Mouse (Mus musculus) olfactory bulb, adult 2 months (tissue): ENCODE results near the gene Magi2. TPM values are rescaled to one million over a fixed set of nuclear protein-coding genes. Genes with fewer than 3 reads are reported as not detected.
A peak's percentile ranks its signal among the peaks of the same experiment; 100 is the strongest.

ENCODE experiments used
- H3K27ac ChIP-seq: fragments of 200-500 bp; 2 replicates; pipeline ENCODE4 v1.5.1; 2012; ENCODE audit warnings: low read depth, low read length; ENCODE audit not compliant: insufficient read depth
- H3K4me1 ChIP-seq: fragments of 200-500 bp; 2 replicates; pipeline ENCODE4 v1.6.1; 2012; ENCODE audit warnings: low read length; ENCODE audit not compliant: control insufficient read depth, insufficient read depth
- H3K4me3 ChIP-seq: fragments of 200-500 bp; 2 replicates; pipeline ENCODE4 v1.5.1; 2012; ENCODE audit warnings: mild to moderate bottlenecking, low read depth, low read length, moderate library complexity; ENCODE audit not compliant: insufficient read depth
- CTCF ChIP-seq: fragments of 200-500 bp; IDR thresholded peaks from 2 replicates; pipeline ENCODE4 v1.5.1; 2012; ENCODE audit warnings: low read depth, mild to moderate bottlenecking, low read length, moderate library complexity; ENCODE audit not compliant: insufficient read depth
- POLR2A ChIP-seq: fragments of 200-500 bp; IDR thresholded peaks from 2 replicates; pipeline ENCODE4 v1.6.1; 2012; ENCODE audit warnings: mild to moderate bottlenecking, low read depth, low read length, moderate library complexity; ENCODE audit not compliant: insufficient read depth
- WGBS: fragments of 180-500 bp; shearing (Covaris S2); methylation state at CpG from one replicate; pipeline ENCODE4 v1.1.7; 2018; 5-methylcytosine and 5-hydroxymethylcytosine counted together
- polyA plus RNA-seq: library from polyadenylated mRNA; stranded (reverse); fragments of >200 nt; gene quantifications from 2 replicates; pipeline ENCODE4 v1.2.4, GENCODE M21; 2012; ENCODE audit warnings: low replicate concordance; ENCODE audit not compliant: missing spikeins, insufficient read depth, insufficient read length

The Magi2 gene
- polyA plus RNA-seq, 1 experiment = not detected

DNA sequence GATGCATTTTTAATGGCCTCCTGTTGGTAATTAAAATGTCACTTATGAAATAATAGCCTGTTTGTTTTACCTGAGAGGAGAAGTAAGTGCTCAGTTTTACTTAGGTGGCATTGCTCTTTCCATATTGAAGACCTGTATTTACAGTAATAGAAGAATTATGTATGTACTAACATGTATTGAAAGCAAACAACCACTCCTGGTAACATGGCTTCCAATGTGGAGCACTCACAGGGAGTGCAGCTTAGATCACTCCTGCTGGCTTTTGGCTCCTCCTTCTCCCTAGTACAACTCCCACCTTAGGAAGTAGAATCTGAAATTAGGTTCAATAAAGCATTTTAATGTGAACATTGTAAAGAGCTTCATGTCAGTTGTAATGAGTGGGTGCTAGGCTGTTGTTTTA is 877.0 kb downstream of the Magi2 start:
- TF ChIP-seq POLR2A (no peak), CTCF (no peak)
- Histone ChIP-seq H3K4me1 (no peaks in the 10 kb centered on the region), H3K27ac (no peak overlapping the region), H3K4me3 (no peak overlapping the region)

DNA sequence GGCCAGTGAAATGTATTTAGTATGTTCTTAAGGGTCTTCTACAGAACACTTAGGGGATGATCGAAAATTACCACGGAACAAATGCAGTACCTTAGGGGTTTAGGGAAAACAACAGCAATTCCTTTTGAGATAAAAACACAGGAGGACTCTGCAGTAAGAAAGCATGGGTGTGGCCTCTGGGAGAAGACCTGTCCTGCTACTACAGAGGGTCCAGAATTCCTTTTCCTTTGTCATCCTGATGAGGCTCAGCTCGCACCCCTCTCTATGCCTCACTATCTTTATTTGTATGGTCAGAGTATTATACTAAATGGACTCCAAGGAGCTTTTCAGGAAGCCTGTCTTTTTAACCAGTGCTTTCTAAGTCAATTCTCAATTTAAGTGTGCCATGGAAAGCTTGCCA is 877.7 kb downstream of the Magi2 start:
- H3K4me3 ChIP-seq = no peak overlapping the region
- no peaks in the 10 kb centered on the region for H3K4me1 ChIP-seq
- H3K27ac ChIP-seq = no peak overlapping the region
- WGBS = 82% methylated on average over 3 of the region's 3 CpGs
- TF ChIP-seq CTCF (no peak), POLR2A (no peak)

DNA sequence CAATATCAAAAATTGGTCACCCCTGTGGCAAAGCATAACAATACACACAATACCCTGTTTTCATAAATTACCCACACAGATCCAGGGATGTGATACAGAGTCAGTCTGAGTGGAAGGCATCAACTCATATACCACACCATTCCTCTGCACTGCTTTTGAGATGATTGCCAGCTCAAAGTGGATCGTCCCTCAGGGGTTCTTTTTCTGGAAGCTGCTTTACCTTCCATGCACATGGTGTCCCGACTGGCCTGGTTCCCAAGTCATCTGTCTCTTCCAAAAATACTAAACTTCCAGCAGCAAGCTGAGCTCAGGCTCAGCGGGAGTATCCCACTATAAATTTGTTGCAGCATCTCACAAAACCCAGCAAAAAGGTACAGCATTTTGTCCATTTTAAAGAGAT is 882.7 kb downstream of the Magi2 start:
- WGBS = 80% methylated on average over 3 of the region's 3 CpGs
- no peak overlapping the region for H3K4me3 ChIP-seq
- no peak overlapping the region for H3K27ac ChIP-seq
- no peak for TF ChIP-seq POLR2A
- TF ChIP-seq CTCF = no peak
- H3K4me1 ChIP-seq = no peaks in the 10 kb centered on the region

DNA sequence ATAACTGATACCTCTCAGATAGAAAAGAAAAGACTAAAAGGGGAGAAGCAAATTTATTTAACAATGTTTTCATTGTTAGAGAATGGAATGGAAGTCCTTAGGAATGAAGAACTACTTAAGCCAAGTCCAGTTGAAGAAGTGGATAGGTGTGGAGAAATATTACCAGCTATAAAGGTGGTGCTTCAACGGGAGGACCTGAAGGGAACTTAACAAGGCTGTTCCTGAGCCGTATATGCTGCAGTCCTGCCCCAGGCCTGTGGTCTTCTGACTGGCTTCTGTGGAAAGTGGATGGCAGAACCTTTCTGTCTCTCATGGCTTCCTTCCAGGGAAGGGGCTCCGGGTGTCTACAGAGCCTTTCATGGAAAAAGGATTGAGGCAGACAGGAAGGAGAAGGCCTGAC is 890.3 kb downstream of the Magi2 start:
- no peak for TF ChIP-seq POLR2A
- no peak for TF ChIP-seq CTCF
- WGBS = 78% methylated on average over 3 of the region's 3 CpGs
- Histone ChIP-seq H3K4me3 (no peak overlapping the region), H3K27ac (no peak overlapping the region), H3K4me1 (no peaks in the 10 kb centered on the region)

DNA sequence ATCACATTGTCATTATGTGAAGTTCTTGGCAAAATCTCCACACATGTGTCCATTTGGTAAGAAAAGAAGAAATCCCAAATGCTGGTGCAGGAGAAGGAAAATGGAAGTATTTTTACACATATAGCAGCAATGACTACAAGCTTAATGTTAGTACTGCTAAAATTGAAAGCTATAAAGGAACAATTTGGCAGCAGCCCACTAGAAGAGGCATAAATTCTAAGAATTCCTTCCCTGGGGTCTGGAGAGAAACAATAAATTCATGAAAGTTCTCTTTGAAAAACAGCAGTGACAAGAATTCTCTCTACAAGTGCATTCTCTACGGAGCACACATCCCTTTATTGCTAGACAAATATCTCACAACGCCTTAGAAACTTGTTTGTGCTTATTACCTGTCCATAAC is 913.4 kb downstream of the Magi2 start:
- no peak overlapping the region for H3K27ac ChIP-seq
- H3K4me1 ChIP-seq = no peaks in the 10 kb centered on the region
- TF ChIP-seq CTCF (no peak), POLR2A (no peak)
- 61% methylated on average over 2 of the region's 2 CpGs for WGBS
- H3K4me3 ChIP-seq = no peak overlapping the region

DNA sequence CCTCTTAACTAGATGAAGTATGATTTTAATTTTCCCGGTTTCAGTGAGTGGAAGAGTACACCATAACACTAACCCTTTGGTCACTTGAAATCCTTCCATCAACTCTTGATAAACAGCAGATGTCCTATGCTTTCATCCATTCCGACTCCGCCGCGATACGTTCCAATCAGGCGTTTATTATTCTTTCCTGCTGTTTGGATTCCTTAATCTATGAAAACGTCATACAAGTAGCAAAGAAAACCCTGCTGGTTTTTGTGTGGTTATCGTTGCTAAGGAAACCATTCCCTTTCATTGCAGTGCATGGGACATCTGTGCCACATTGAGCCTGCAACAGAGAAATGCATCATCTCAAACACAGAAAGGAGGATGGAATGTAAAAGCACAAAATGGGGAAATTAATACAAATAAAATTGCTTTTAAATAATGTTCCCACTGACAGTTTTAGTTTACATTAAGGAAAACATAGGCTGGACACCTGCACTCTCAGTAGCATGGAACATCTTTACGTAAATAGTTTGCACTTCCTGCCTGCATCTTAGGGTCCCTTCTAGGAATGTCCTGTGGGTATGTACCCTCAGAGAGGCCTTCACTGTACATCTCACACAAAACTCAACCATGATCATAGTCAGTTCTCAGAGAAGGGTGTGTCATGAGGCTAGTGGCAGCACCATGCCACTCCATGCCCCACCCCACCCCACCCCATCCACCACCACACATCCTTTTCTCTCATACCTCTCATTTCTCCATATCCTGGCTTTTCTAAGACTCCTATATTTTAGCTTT is 914.0 kb downstream of the Magi2 start:
- Histone ChIP-seq H3K4me1 (no peaks in the 10 kb centered on the region), H3K27ac (no peak overlapping the region), H3K4me3 (no peak overlapping the region)
- TF ChIP-seq CTCF (no peak), POLR2A (no peak)
- WGBS = 33% methylated on average over 10 of the region's 10 CpGs

DNA sequence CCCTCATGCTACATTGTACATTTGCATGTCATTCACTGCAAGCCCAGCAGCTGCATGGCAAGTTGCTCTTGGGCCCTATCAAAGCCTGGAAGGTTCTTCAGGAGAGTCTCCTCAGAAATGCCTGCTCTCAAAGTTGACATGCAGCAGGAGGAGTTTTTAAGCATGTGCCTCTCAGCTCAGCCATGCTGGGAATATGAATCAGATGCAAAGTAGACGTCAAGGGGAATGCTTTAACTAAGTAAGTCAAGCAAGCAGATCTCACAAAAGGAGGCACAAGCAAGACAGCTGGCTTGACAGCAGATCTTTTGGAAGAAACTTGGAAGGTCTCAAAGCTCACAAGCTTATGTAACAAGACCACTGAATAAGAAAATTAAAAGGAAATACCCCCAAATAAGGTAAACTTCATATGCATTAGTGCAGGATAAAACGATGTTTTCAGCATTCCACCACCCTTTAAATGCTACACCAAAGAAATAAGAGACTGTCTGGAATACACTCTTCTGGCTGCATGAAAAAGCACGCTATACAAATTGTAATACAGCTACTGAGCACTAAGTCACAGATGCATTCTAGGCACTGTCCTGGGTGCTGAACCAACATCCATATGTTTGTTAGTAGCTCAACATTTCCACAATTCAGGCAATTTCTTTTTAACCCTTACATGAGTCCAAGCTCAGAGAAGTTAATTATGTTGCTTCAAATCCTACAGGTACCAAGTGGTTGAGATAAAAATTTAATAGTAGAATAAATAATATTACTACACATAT is 926.7 kb downstream of the Magi2 start:
- H3K4me3 ChIP-seq = no peak overlapping the region
- H3K4me1 ChIP-seq = no peaks in the 10 kb centered on the region
- 58% methylated on average over 3 of the region's 3 CpGs for WGBS
- no peak overlapping the region for H3K27ac ChIP-seq
- TF ChIP-seq POLR2A = no peak
- TF ChIP-seq CTCF = no peak

DNA sequence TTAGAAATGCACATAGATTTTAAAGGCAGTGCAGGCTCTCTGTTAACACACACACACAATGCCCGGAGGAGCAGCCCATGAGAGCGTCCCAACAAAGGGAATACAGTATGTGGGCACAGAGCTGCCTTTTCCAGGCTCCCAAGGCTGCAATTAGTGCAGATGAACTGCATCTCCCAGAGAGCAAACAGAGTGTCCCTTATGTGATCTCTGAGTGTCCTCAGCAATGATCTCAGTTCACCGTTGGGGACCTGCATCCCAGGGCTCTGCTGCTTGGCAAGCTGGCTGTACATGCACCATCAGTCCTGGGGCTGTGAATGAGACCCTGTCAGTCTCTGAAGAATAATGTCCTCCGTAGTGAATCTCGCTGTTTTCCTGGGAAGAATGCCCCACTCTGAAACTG is 969.9 kb downstream of the Magi2 start:
- no peak overlapping the region for H3K4me3 ChIP-seq
- 11% methylated on average over 5 of the region's 5 CpGs for WGBS
- peak overlapping the region; percentile 41; the same call in 1 of the 2 replicates for H3K27ac ChIP-seq

DNA sequence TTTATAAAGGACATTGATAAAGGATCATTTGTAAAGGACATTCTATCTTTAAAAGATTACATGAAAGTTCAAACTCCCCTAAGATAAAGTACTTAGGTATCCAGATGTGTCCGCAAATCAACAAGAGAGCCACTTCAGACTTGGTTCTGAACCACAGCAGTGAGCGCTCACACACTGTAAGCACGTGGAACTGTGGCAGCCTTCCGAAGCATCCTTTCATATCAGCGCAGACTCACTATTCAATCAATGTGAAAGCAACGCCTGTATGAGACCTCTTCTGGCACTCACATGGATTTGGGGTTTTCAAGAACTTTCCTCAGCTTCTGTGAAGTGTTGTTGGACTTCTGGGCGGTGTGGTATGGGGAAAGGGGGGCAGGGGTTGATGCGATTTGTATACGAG is 970.6 kb downstream of the Magi2 start:
- H3K4me3 ChIP-seq = no peak overlapping the region
- no peak overlapping the region for H3K27ac ChIP-seq
- peaks cover 7% of the 10 kb centered on the region for H3K4me1 ChIP-seq
- TF ChIP-seq POLR2A (no peak), CTCF (no peak)
- WGBS = 67% methylated on average over 9 of the region's 9 CpGs

More for the DNA sequence above, 969.9 kb downstream of the Magi2 start:
- TF ChIP-seq POLR2A = no peak
- no peak for TF ChIP-seq CTCF
- H3K4me1 ChIP-seq = peaks cover 7% of the 10 kb centered on the region
